Mouse (Mus musculus): ENCODE results near the gene Ap5b1.

- TF ChIP-seq CTCF (conservative IDR thresholded peaks at IDR 0.05; ENCODE audit: low read length) (no peak), POU5F1 (IDR thresholded peaks at IDR 0.05; ENCODE audit: borderline replicate concordance, low read length) (no peak), NANOG (IDR thresholded peaks at IDR 0.05; ENCODE audit: borderline replicate concordance, low read length) (no peak)
Observed at GRCm38 (mm10) chr19:5543362-5543761, 24.5 kb upstream of the Ap5b1 start.
